Mouse (Mus musculus): ENCODE measurements at regions not wholly inside any gene's neighbourhood (a gene's known extent, or its start where the extent isn't known, plus 50 kb on each side); places are given as distances from the start of the nearest gene placed in this dataset.

GRCm38 (mm10) chr4:39292348-39292845 lies 157.7 kb upstream of the 1700009N14Rik start:
- ATAC-seq (ENCODE audit: low FRiP score, low read depth): no peak
- no peaks in the 10 kb centered on the region for H3K36me3 ChIP-seq
- H3K4me1 ChIP-seq (replicated peaks): no peaks in the 10 kb centered on the region
- H3K4me2 ChIP-seq: no peak overlapping the region
- H3K9ac ChIP-seq: no peak overlapping the region
- H3K27me3 ChIP-seq: no peaks in the 10 kb centered on the region
- no peak overlapping the region for H3K4me3 ChIP-seq
- H3K9me3 ChIP-seq: no peaks in the 10 kb centered on the region
- no peak overlapping the region for H3K27ac ChIP-seq (replicated peaks)
- WGBS: 92% methylated on average over 2 of the region's 2 CpGs

DNA sequence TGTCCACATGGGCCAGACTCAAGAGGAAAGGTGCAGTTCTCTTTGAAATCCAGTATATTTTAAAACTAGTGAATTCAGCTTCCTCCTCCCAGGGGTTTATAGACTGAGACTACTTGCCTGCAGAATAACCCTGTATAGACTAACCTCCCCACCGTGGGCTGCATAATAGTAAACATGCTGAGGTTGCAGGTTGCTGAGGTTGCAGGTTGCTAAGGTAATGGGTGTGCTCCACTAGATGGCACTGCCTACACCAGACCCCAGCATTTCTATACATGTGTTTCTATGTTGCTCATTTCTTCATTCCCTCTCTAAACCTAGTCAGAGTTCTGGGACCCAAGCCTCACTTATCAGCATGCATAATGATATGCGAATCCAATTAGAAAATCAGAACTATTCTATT lies 140.0 kb upstream of the 1700009N14Rik start:
- no peak for ATAC-seq (ENCODE audit: low FRiP score, low read depth)
- no peak overlapping the region for H3K27ac ChIP-seq (replicated peaks)
- no peak overlapping the region for H3K9ac ChIP-seq
- no peaks in the 10 kb centered on the region for H3K9me3 ChIP-seq
- H3K27me3 ChIP-seq: no peaks in the 10 kb centered on the region
- H3K4me1 ChIP-seq (replicated peaks): no peaks in the 10 kb centered on the region
- no peak overlapping the region for H3K4me2 ChIP-seq
- no peak overlapping the region for H3K4me3 ChIP-seq
- no peaks in the 10 kb centered on the region for H3K36me3 ChIP-seq
- WGBS: 50% methylated on average over 2 of the region's 2 CpGs

DNA sequence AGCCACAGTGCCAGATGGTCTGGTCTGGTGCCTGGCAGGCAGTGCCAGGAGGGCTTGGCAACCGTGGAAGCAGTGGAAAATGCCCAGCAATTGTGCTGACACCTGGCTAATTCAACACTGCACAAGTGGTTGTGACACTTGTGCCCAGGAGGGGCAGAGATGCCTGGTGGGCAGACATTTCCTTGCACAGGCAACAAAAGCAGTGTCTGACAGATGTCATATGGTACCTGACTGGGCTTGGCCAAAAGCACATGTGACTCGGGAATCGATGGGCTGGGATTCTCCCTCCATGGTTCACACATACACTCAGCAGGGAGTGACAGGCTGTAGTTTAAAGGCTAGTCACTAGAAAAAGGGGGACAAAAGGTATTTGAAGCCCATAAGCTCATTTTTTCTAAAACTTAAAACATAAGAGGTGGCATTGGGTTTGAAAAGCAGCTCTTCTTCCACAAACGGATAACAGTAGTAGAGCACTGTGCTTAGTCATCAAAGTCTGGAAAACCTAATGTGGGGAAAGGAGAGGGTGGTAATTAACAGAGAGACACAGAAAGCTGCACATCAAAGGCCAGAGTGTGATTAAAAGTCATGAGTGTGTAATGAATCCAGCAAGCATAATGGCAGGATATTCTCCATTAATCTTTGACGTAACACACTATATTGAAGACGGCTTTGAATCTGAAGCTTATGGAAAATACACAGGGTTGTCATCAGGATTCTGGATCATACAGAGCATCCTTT lies 105.5 kb upstream of the 1700009N14Rik start:
- H3K4me2 ChIP-seq: peak overlapping the region; percentile 8; the same call in 1 of the 2 replicates
- ATAC-seq (ENCODE audit: low FRiP score, low read depth): peak; percentile 92
- WGBS: 23% methylated on average over 6 of the region's 6 CpGs

GRCm38 (mm10) chr4:39345139-39345412 lies 105.0 kb upstream of the 1700009N14Rik start:
- no peaks in the 10 kb centered on the region for H3K36me3 ChIP-seq
- WGBS: 5% methylated on average over 1 of the region's 1 CpGs
- peaks cover 11% of the 10 kb centered on the region; the same call in 1 of the 2 replicates for H3K4me1 ChIP-seq (replicated peaks)
- H3K4me3 ChIP-seq: no peak overlapping the region
- H3K4me2 ChIP-seq: peak overlapping the region; percentile 8; the same call in 1 of the 2 replicates
- peak; percentile 78 for ATAC-seq (ENCODE audit: low FRiP score, low read depth)
- H3K27me3 ChIP-seq: no peaks in the 10 kb centered on the region
- no peaks in the 10 kb centered on the region for H3K9me3 ChIP-seq
- 0 out of 2 replicates have a peak overlapping the region, but pooled peaks have one; percentile 45 for H3K27ac ChIP-seq (replicated peaks)
- no peak overlapping the region for H3K9ac ChIP-seq

More for the DNA sequence above, 105.5 kb upstream of the 1700009N14Rik start:
- no peak overlapping the region for H3K9ac ChIP-seq
- peaks cover 11% of the 10 kb centered on the region; the same call in 1 of the 2 replicates for H3K4me1 ChIP-seq (replicated peaks)
- no peaks in the 10 kb centered on the region for H3K9me3 ChIP-seq
- peak overlapping the region; percentile 45; the same call in 1 of the 2 replicates for H3K27ac ChIP-seq (replicated peaks)
- H3K36me3 ChIP-seq: no peaks in the 10 kb centered on the region
- H3K4me3 ChIP-seq: no peak overlapping the region
- no peaks in the 10 kb centered on the region for H3K27me3 ChIP-seq

GRCm38 (mm10) chr4:39368159-39368558 lies 81.9 kb upstream of the 1700009N14Rik start:
- Histone ChIP-seq H3K4me2 (no peak overlapping the region), H3K9me3 (no peaks in the 10 kb centered on the region), H3K27me3 (no peaks in the 10 kb centered on the region), H3K9ac (no peak overlapping the region), H3K36me3 (no peaks in the 10 kb centered on the region), H3K27ac (replicated peaks) (no peak overlapping the region), H3K4me3 (no peak overlapping the region), H3K4me1 (replicated peaks) (no peaks in the 10 kb centered on the region)
- ATAC-seq (ENCODE audit: low FRiP score, low read depth): no peak
- WGBS: 80% methylated on average over 3 of the region's 3 CpGs

GRCm38 (mm10) chr4:39380771-39381170 lies 69.3 kb upstream of the 1700009N14Rik start:
- no peaks in the 10 kb centered on the region for H3K9me3 ChIP-seq
- no peak overlapping the region for H3K9ac ChIP-seq
- no peaks in the 10 kb centered on the region for H3K36me3 ChIP-seq
- no peak overlapping the region for H3K27ac ChIP-seq (replicated peaks)
- no peaks in the 10 kb centered on the region for H3K27me3 ChIP-seq
- ATAC-seq (ENCODE audit: low FRiP score, low read depth): no peak
- no peak overlapping the region for H3K4me3 ChIP-seq
- 58% methylated on average over 2 of the region's 2 CpGs for WGBS
- no peak overlapping the region for H3K4me2 ChIP-seq
- H3K4me1 ChIP-seq (replicated peaks): no peaks in the 10 kb centered on the region

DNA sequence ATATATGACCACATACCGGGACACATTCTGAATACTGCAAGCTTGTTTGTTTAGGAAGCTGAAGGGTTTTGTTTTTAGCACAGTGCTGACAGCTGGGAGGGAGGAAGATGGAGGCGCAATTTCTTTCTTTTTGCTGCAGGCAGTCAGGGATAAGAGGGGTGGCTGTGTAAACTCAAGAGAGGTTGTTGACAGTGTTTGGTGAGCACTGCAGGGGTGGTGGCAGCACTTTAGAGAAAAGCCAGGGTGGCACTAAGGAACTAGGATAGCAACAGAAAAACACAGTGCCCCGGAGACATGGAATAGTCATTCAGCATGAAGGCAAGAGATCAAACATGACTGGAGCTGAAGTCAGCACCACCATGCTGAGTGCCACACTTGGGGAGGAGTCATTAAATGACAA lies 51.9 kb upstream of the 1700009N14Rik start:
- no peaks in the 10 kb centered on the region for H3K9me3 ChIP-seq
- no peaks in the 10 kb centered on the region for H3K27me3 ChIP-seq
- no peak overlapping the region for H3K9ac ChIP-seq
- no peak for ATAC-seq (ENCODE audit: low FRiP score, low read depth)
- H3K4me3 ChIP-seq: no peak overlapping the region
- H3K4me1 ChIP-seq (replicated peaks): no peaks in the 10 kb centered on the region
- H3K27ac ChIP-seq (replicated peaks): no peak overlapping the region
- no peak overlapping the region for H3K4me2 ChIP-seq
- H3K36me3 ChIP-seq: no peaks in the 10 kb centered on the region
- 44% methylated on average over 3 of the region's 3 CpGs for WGBS

All from hindbrain, embryonic 15.5 days (tissue).